Mouse (Mus musculus) c-Kit-positive CD71-negative TER-119-negative erythroid progenitor cells, embryonic 14.5 days (primary cell): ENCODE data around the gene Syne3.
A peak's percentile ranks its signal among the peaks of the same experiment; 100 is the strongest.

Experiments used
- DNase-seq: peaks from one replicate; pipeline ENCODE4 v3.0.0-alpha.2; 2013; ENCODE audit warnings: low read depth

The Syne3 gene

DNA sequence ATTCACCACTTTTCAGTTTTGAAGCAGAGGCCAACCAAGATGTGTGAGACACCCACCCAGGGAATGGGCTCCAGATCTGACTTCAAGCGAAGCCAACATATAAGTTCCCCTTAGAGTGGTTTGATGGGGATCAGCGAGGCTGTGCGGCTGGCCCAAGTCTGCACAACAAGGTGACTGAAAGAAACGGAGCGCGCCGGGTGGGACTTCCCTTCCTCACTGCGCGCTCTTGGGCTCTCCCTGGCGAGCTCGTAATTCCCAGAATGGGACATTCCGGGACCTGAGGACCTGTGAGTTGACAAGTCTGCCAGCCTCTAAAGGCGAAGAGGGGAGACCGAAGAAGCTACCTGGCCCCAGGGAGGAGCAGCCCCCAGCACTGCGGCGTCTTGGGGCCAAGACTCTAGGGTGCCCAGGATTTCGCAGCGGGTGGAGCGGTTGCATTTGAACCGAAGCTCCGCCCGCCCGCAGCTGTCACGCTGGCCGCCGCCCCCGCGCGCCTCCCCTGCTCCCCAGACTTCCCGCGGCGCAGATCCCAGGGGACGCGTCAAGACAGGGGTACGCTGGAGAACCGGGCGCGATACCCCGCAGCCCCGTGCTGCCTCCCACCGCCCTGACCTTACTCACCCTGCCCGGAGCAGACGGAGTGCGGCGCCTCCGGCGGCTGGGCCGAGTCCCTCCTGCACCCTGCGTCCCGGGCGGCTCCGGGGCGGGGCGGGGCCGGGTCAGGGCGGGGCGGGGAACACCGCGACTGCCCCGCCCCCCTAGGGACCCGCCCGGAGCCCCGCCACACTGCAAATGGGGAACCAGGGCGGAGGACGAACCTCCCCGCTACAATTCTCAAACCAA is at the start of gene Syne3:
Gene Syne3 (minus strand): TSS at position 440 of the 843 bp plus-strand sequence.
- no peak for DNase-seq

DNA sequence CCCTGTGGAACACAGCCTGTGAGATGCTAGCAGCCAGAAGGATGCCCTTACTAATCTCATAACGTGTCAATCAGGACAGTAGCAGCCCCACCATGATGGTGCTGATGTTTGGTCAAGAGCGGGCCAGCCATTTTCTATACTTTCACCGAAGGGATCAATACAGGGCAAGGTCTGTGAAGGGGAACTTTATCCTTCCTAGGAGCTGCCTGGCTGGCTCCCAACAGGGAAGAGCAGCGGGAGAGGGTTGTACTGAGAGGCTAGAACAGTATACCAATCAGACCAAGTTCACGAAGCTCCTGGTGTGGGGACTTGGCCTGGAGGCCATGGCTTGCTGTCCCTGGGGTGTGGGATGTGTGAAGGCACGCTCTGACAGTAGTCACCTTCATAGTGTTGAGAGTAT is 45.7 kb upstream of the Syne3 start:
- DNase-seq: no peak

DNA sequence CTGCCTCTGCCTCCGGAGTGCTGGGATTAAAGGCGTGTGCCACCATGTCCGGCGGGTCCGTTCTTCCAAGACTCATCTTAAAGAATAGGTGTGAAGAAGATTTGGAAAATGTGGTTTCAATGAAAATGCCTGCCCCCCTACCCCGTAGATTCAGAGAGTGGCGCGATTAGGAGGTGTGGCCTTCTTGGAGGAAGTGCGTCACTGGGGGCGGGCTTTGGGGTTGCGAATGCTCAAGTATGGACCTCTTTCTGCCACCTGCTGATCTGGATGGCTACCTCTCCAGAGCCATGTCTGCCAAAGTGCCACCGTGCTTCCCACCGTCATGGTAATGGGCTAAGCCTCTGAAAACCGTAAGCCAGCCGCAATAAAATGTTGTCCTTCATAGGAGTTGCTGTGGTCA is 44.4 kb upstream of the Syne3 start:
- DNase-seq: no peak

- DNase-seq: no peak
Measured at GRCm38 (mm10) chr12:105050898-105051297, 41.3 kb upstream of the Syne3 start.

DNA sequence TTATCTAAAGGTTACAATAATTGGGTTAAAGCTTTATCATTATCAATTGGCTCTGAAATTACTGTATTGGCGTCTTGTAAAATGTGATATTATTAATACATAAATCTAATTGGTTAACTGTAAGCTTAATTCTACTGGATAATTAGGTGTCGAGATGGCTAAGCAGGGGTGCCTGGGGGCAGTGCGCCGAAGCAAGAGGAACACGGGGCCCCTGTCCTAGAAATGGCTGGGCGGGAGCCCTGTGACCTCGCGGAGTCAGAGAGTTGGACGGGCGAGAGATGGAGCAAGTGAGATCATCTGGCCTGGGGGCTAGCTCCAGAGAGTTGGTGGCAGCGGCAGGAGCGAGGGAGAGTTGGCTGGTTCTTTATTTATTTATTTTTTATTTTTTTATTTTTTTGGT is 40.2 kb upstream of the Syne3 start:
- DNase-seq: no peak

DNA sequence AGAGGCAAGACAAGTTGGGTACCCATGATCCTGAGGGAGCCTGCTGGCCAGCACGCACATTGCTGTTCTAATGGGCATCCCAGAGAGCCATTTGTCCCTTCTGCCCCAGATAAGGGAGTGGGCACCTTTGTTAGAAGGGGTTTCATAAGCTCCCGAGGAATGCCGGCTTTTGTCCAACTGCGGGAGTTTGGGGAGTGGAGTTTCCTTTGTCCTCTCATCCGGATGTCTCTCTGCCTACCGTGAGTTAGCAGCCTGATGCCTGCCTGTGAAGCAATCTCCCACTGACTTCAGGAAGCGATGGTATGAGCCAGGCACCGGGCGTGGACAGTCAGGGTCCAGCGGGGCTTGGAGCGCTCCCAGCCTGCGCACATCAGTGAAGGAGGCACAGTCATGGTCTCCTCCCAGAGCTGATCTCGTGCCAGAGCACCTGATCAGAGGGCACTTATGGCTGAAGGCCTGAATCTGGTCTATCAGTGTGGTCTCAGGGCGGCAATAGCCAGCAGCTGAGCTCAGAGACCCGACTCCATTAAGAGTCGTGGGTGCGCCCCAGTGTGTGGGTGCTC is 38.8 kb upstream of the Syne3 start:
- DNase-seq: no peak

DNA sequence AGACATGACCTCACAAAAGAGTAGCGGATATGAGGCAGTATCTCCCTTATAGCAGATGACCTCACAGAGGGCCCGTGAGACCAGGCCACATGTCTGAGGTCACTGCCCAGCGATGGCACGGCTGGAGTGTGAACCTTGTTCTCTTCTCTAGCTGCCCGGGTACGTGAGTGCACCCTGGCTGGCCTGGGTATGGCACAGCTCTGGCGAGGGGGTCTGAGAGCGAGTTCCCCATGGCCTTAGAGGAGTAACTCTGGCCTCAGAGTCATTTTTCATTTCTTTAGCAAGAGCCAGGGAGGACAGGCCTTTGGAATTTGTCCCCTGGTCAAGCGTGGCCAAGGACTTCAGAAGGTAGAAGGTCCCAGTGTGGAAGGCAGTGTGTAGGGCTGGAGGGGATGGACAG is 35.2 kb upstream of the Syne3 start:
- no peak for DNase-seq

- DNase-seq: no peak
Measured at GRCm38 (mm10) chr12:105043081-105043480, 33.5 kb upstream of the Syne3 start.

- no peak for DNase-seq
Measured at GRCm38 (mm10) chr12:105040950-105041349, 31.3 kb upstream of the Syne3 start.

DNA sequence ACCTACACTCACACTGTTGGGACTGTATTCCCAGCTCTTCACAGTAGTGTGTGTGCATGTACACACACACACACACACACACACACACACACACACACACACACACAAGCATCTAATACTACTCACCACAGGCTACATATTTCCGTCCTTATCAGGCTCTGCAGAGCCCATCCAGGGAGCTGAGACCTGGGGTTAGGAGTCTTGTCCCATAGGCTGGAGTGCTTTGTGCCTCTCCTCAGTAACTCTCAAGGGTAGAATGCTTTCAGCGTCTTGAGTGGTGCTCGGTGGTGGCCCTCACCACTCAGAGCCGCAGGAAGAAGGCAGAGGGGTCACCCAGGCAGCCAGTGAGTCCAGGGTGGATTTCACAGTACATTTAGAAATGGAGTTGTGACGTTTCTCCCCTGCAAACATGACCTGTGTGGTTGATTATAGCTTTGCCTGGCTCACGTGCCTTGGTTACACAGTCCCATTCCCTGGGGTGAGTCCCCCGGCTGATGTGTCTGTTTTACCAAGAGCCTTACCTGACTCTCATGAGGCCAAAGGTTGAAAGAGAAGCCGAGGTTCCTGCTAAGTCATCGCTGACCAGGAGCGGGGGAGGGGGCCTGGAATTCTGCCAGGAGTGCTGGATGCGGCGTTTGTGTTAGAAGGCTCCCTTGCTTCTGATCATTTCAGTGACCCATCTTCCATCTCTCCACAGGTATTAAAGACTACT is 30.1 kb upstream of the Syne3 start:
- DNase-seq: no peak

DNA sequence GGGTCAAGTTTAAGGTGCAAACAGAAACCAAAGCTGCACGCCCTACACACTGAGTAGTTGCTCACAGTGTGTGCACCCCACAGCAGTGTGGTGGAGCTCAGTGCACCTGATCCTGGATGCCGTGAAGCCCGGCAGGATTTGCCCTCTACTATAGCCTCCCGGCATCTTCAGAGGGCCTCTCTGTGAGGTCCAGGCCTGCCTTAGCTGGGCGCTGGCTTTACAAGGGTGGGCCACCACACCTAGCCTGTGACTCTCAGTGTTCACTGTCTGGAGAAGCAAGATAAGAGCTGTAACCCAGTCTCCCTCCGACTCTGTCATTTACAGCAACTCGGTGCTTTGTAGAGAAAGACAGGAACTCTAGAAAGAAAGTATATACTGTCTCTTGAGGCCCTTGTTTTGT is 29.3 kb upstream of the Syne3 start:
- DNase-seq: no peak

GRCm38 (mm10) chr12:105038211-105038610 is 28.6 kb upstream of the Syne3 start:
- DNase-seq: no peak

GRCm38 (mm10) chr12:105034130-105034769 is 24.6 kb upstream of the Syne3 start:
- DNase-seq: no peak

DNA sequence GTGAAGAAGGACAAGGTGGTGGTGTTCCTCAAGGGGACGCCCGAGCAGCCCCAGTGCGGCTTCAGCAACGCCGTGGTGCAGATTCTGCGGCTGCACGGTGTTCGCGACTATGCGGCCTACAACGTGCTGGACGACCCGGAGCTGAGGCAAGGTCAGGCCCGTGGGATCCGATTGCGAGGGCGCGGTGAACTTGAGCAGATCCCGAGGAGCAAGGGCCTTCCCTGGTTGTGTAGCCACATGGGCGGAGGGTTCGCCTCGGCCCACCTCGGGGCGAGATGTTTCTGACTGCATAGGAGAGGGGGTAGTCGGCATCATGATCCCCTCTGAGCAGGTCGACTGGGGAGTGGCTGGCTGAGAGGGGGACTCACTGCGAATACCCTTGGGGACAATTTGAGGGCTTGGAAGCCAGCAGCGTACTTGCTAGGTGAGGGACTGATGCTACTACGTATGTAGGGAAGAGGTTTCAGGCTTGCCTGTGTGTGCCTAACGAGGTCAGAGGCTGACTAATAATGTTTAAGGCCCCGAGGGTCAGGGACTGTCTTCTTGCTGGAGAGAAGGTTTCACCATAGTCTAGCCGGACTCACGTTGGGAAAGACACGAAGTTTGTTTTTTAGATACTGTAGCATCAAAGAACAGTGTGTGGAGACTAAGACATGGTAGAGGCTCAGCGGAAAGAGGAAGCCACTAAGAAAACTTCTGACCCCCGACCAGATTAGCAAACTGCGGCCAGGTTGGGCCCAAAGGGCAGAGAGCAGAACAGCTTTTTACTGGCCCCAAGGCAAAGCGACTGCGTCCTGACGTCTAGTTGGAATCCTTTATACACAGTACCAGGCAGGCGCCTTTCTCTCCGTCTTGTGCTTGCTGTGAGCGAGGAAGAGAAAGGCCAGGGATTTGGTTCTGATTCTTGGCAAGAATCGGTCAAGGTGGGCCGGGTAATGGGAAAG is 23.5 kb upstream of the Syne3 start:
- DNase-seq: no peak

DNA sequence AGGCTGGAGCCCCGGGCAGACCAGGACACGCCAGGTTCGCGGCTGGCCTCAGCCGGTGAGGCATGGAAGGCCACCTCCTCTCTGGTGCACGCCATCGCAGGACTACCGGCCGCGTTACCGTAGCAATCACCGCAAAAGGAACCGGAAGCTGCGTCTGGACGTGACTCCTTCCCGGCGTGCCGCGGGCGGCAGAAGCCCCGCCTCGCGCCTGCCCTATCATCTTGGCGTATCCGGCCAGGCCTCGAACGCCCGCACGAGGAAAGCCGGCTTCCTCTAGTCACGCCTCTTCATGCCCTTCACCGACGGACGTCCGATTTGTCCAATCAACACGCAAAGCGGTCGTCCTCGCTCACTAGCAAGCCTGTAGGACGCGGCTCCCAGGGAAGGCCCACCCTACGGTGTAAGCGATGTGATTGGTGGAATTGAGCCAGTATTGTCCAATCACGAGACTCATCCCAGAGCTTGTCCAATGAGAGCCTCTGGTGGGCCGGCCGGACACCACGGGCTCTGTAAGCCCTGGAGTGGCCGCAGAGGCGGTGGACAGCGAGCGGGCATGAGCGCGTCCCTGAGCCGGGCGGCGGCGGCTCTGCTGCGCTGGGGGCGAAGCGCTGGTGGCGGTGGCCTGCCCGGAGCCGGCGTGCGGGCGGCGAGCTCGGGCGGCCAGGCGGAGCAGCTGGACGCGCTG is 22.7 kb upstream of the Syne3 start, which contains the start of gene Glrx5:
Gene Glrx5 (plus strand): TSS at position 542 of the 685 bp plus-strand sequence.
- DNase-seq: peak; percentile 99

DNA sequence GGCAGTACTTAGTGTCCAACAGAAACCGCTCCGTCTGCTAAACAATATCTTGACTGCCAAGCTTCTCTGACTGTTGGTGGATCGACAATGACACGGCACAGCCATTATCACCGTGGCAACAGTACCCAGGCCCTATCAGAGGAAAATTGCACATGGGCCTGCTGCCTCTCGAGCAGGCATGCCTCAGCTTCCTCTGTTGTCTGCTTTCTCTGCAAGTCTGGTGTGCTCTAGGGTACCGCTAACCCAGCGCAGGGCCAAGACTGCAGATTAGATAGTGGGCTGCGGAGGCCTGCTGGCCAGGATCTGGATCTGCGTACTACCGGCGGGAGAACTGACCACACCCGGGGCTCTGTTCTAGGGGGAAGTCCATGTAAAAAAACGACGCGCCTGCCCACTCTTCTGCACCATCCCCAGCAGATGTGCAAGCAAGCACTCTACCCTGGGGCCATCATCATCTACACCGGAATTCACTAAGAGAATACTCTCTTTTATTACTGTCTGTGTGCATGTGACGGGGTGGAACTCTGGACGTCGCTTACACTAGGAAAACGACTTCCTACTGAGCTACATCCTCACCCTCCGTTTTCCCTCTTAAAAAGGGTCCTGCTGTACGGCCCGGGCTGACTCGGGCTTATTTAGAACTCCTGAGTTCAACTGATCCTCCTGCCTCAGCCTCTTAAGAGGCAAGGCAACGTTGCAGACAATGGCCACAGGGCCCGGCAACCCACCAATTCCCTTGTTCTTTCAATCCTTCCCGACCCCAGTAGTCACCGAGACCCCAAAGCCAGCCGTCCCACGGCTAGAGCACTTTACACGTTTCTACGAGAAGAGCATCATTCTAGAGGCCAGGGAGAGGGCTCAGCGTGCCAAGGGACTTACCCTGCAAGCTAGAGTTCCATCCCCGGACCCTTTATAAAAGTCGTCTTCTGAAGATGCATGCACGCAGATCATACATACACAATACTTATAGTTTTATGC is 21.8 kb upstream of the Syne3 start:
- DNase-seq: no peak

DNA sequence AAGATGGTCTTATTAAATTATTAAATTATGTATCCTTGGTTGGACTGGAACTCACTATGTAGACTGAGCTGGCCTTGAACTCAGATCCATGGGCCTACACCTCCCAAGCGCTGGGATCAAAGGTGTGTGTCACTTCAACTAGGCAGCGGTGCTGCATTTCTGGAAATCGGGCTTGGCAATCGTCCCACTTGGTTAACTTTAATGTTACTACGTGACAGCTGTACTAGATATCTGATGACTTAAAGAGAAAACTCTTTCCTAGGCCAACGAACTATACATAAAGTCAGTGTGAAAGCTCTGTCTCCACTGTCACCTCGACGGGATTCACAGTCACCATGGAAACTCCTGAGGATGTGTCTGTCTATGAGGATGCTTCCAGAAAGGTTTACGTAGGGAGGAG is 20.3 kb upstream of the Syne3 start:
- no peak for DNase-seq

GRCm38 (mm10) chr12:105027323-105027991 is 17.8 kb upstream of the Syne3 start:
- peak; percentile 93 for DNase-seq
